Mouse (Mus musculus): ENCODE data around the gene Olfr122.

GRCm38 (mm10) chr17:37793229-37793628, 24.8 kb downstream of the Olfr122 start, which contains the start of gene Olfr123:
- TF ChIP-seq CTCF (IDR thresholded peaks at IDR 0.05) (no peak), EP300 (IDR thresholded peaks at IDR 0.05) (no peak)
